Mouse (Mus musculus): ENCODE data around the gene Arhgap27.

GRCm38 (mm10) chr11:103334925-103335324 lies 28.6 kb downstream of the Arhgap27 start:
- TF ChIP-seq POLR2A (IDR thresholded peaks at IDR 0.05; ENCODE audit: low read depth, low read length): no peak
- TF ChIP-seq CTCF (IDR thresholded peaks at IDR 0.05; ENCODE audit: extremely low read depth, insufficient read length, insufficient replicate concordance, low read depth, low read length): no peak

All from small intestine, adult 2 months (tissue).